Mouse (Mus musculus): ENCODE data around the gene Vps37c.

DNA sequence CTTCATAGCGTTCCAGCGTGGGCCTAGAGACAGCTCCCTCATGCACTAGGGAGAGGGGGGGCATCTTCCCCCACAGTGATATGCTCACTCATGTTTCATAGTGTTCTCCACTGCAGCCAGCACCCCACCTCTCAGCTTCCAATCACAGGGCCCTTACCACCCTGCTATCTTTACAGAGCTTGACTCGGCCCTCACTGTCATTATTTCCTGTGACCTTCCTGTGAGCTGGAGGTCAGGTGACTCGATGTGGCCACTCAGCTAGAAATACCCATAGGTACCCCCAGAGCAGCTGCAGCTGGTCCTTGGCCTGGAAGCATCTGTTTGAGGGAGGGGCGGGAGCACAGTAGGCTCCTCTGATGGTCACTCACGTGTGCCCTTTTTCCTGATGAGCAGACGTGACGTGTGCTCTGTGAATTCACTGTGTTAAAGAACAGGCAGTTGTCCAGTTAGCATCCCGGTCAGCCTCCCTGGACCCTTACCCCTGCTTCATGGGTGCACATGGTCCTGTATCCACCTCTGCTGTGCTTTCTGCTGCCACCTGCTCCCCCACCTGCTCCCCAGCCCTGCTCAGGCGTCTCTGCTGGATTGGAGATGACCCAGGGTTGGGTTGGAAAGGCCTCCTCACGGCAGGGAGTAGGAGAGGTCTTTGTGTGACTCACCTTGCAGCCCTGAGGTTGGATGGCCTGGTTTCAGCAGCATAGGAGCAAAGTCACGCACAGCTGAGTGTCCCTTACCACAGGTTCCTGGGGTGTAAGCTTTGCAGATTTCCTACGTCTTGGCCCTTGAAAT lies 18.7 kb downstream of the Vps37c start:
- TF ChIP-seq E2F4 (IDR thresholded peaks at IDR 0.05; ENCODE audit: insufficient read depth) (no peak), POLR2A (IDR thresholded peaks at IDR 0.05; ENCODE audit: insufficient read length, low read depth) (no peak), USF1 (IDR thresholded peaks at IDR 0.05; ENCODE audit: low read depth) (no peak), MAX (IDR thresholded peaks at IDR 0.05; ENCODE audit: low read depth) (no peak), REST (IDR thresholded peaks at IDR 0.05; ENCODE audit: insufficient read depth, insufficient read length) (no peak), CEBPB (IDR thresholded peaks at IDR 0.05; ENCODE audit: insufficient read depth, poor library complexity, severe bottlenecking) (no peak), TCF12 (IDR thresholded peaks at IDR 0.05; ENCODE audit: insufficient read depth, poor library complexity, severe bottlenecking) (no peak)
